Mouse (Mus musculus): ENCODE results near the gene Frmd4b. TPM values are rescaled to one million over a fixed set of nuclear protein-coding genes. Genes with fewer than 3 reads are reported as not detected.
"Not testable (repeated sequence)": the region's sequence is repeated elsewhere in the genome, so short reads cannot be mapped to it uniquely, and the experiment has no call there.

The Frmd4b gene
- total RNA-seq, 1 experiment = 2.1 TPM

DNA sequence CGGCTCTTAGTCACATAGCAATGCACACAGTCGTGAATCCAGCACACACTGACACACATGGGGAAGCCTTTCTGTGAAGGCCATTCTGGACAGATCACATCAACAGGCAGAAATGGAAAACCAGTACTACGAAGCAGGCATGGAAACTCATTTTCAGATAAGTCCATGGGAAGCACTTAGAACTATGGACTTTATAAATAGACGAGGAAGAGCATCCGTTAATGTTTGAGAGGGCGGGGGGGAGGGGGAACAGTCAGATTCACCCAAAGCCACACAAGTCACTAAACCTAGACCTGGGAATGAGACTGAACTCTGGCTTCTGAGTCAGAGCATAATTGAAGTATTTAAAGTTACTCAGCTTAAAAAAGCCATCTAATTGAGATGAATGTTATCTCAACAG is 186.8 kb downstream of the Frmd4b start:
- Histone ChIP-seq H3K9me3 (ENCODE audit: control insufficient read depth, insufficient read depth, low read depth, low read length) (no peaks in the 10 kb centered on the region), H3K27ac (ENCODE audit: insufficient read depth, low read depth, low read length, poor library complexity, severe bottlenecking) (no peak overlapping the region), H3K9ac (ENCODE audit: insufficient read depth, low read depth, low read length, poor library complexity, severe bottlenecking) (no peak overlapping the region), H3K4me1 (ENCODE audit: control insufficient read depth in 2 of 2, insufficient read depth in 2 of 2, low read length in 2 of 2, poor library complexity in 1 of 2) (no peaks in the 10 kb centered on the region), H3K36me3 (ENCODE audit: control insufficient read depth, insufficient read depth, low read length, poor library complexity, severe bottlenecking) (no peaks in the 10 kb centered on the region), H3K4me3 (ENCODE audit: insufficient read depth in 1 of 2, low read depth in 1 of 2, low read length in 2 of 2, poor library complexity in 1 of 2, severe bottlenecking in 1 of 2) (no peak overlapping the region)
- DNase-seq (ENCODE audit: low read depth, low spot score) = no peak
- no peak for TF ChIP-seq HCFC1 (IDR thresholded peaks at IDR 0.05; ENCODE audit: borderline replicate concordance, insufficient read depth, low read length)
- no peak for TF ChIP-seq CHD2 (IDR thresholded peaks at IDR 0.05; ENCODE audit: low read depth, low read length)
- TF ChIP-seq ZNF384 (IDR thresholded peaks at IDR 0.05; ENCODE audit: low read depth, low read length) = no peak
- TF ChIP-seq MAFK (IDR thresholded peaks at IDR 0.05; ENCODE audit: insufficient read depth, low read depth, low read length) = no peak
- TF ChIP-seq ZC3H11A (IDR thresholded peaks at IDR 0.05; ENCODE audit: borderline replicate concordance, low read depth, low read length) = no peak
- in situ Hi-C loops (cut with MboI; ENCODE audit: low sequenced_read_pairs in 2 of 2, unreplicated experiment in 2 of 2) = loop anchor here in 1 of 2 experiments (25.0 kb wide), 1 partner anchor 307 kb away; no protein-coding TSS in a partner anchor

DNA sequence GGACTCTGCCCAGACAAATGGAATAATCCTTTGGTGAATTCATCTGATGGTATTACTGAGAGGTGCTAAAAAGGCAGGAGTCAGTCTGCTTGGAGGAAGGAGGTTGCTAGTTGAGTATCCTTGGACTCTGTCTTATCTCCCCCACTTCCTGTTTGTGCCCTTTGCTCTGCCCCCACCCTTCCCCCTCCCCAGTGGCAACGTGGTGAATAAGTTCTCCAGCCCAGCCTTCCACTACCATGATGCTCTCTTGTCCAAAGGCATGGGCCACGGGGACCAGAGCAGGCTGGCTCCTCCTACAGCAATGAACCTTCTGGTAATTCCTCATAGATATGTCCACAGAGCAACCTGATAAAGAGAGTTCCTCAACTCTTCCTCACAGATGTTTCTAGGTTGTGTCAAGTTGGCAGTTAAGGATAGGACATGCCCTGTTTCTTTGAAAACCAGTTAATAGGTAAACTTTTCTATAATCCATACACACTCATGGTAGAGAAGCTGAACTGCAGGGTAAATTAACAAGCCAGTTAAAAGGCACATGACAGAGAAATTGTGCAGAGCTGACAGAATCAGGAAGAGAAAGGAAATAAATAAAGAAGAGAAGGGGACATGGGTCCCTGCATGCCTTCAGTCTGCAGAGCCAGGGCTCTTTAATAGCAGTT is 187.5 kb downstream of the Frmd4b start:
- in situ Hi-C loops (cut with MboI; ENCODE audit: low sequenced_read_pairs in 2 of 2, unreplicated experiment in 2 of 2) = loop anchor here in 1 of 2 experiments (25.0 kb wide), 1 partner anchor 307 kb away; no protein-coding TSS in a partner anchor
- no peak for TF ChIP-seq HCFC1 (IDR thresholded peaks at IDR 0.05; ENCODE audit: borderline replicate concordance, insufficient read depth, low read length)
- TF ChIP-seq CHD2 (IDR thresholded peaks at IDR 0.05; ENCODE audit: low read depth, low read length) = no peak
- no peak for TF ChIP-seq MAFK (IDR thresholded peaks at IDR 0.05; ENCODE audit: insufficient read depth, low read depth, low read length)
- no peak for TF ChIP-seq ZC3H11A (IDR thresholded peaks at IDR 0.05; ENCODE audit: borderline replicate concordance, low read depth, low read length)
- TF ChIP-seq ZNF384 (IDR thresholded peaks at IDR 0.05; ENCODE audit: low read depth, low read length) = no peak

DNA sequence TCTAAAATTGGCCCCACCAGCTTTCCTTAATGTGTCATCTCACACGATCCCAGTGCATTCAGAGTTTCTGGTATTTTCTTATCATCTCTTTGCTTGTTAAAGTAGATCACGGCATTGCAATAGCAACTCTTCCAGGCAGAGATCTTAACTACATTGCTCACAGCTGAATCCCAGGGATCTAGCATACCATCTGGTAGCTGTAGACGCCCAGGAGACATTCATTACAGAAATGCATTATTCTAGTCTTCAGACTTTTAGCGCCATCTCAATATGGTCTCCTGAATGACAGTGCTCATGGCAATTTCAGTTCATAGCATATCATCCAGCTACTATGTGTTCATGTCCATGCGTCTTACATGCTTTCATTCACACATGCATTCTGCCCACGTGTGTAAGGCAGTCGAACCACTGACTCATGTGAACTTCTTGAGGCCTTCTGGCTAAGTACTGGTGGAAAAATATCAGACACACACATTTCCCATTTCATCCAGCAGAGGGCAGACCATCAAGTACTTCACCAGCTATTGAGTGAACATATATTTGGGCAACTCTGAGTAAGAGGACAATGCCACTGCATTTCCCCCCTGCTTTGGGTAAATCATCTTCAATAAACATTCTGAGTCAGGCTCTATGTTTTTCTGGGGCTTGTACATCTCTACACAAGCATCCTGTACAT is 197.4 kb downstream of the Frmd4b start:
- peak; percentile 73 for DNase-seq (ENCODE audit: low read depth, low spot score)
- TF ChIP-seq ZC3H11A (IDR thresholded peaks at IDR 0.05; ENCODE audit: borderline replicate concordance, low read depth, low read length) (peak; percentile 48; the same call in 1 of the 2 replicates), MAFK (IDR thresholded peaks at IDR 0.05; ENCODE audit: insufficient read depth, low read depth, low read length) (no peak)
- in situ Hi-C loops (cut with MboI; ENCODE audit: low sequenced_read_pairs in 2 of 2, unreplicated experiment in 2 of 2) = loop anchor here (5.0 to 25.0 kb wide), 3 partner anchors 158 to 317 kb away; partner anchors contain the start of gene Lmod3 (in 2 of the 2)

More for the DNA sequence above, 187.5 kb downstream of the Frmd4b start:
- Histone ChIP-seq H3K9me3 (ENCODE audit: control insufficient read depth, insufficient read depth, low read depth, low read length) (no peaks in the 10 kb centered on the region), H3K4me3 (ENCODE audit: insufficient read depth in 1 of 2, low read depth in 1 of 2, low read length in 2 of 2, poor library complexity in 1 of 2, severe bottlenecking in 1 of 2) (no peak overlapping the region), H3K36me3 (ENCODE audit: control insufficient read depth, insufficient read depth, low read length, poor library complexity, severe bottlenecking) (no peaks in the 10 kb centered on the region), H3K9ac (ENCODE audit: insufficient read depth, low read depth, low read length, poor library complexity, severe bottlenecking) (no peak overlapping the region), H3K4me1 (ENCODE audit: control insufficient read depth in 2 of 2, insufficient read depth in 2 of 2, low read length in 2 of 2, poor library complexity in 1 of 2) (no peaks in the 10 kb centered on the region), H3K27ac (ENCODE audit: insufficient read depth, low read depth, low read length, poor library complexity, severe bottlenecking) (no peak overlapping the region)
- DNase-seq (ENCODE audit: low read depth, low spot score) = no peak

DNA sequence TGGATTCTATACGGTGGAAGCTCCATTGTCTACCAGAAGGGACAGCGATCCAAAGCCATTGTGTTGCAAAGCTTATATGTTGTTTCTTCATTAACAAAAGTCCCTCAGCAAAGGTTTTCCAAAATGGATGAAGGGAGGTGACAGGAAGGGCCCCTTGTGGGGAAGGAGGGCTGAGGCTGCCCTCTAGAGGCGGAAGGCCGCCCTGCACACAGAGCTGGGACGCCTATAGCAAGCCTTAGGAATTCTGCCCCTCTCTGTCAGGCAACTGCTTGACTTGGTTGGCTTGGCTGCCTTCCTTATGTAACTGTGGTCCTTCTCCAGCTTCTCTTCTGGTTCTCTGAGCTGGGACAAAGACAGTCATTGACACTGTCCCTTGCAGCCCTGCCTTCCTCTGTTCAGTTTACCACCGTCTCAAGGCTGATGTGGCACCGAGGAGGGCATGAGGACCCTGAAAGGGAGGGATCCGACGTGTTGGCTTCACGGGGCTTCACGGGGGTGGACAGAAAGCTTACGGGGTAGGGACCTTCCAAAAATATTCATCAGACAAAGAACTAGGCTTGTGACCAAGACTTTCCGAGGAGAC is 200.3 kb downstream of the Frmd4b start:
- TF ChIP-seq ZNF384 (IDR thresholded peaks at IDR 0.05; ENCODE audit: low read depth, low read length) = no peak
- TF ChIP-seq ZC3H11A (IDR thresholded peaks at IDR 0.05; ENCODE audit: borderline replicate concordance, low read depth, low read length) = peak; percentile 79; the same call in 1 of the 2 replicates
- Histone ChIP-seq H3K4me3 (ENCODE audit: insufficient read depth in 1 of 2, low read depth in 1 of 2, low read length in 2 of 2, poor library complexity in 1 of 2, severe bottlenecking in 1 of 2) (no peak overlapping the region), H3K9ac (ENCODE audit: insufficient read depth, low read depth, low read length, poor library complexity, severe bottlenecking) (no peak overlapping the region), H3K36me3 (ENCODE audit: control insufficient read depth, insufficient read depth, low read length, poor library complexity, severe bottlenecking) (no peaks in the 10 kb centered on the region), H3K4me1 (ENCODE audit: control insufficient read depth in 2 of 2, insufficient read depth in 2 of 2, low read length in 2 of 2, poor library complexity in 1 of 2) (no peaks in the 10 kb centered on the region), H3K27ac (ENCODE audit: insufficient read depth, low read depth, low read length, poor library complexity, severe bottlenecking) (no peak overlapping the region), H3K9me3 (ENCODE audit: control insufficient read depth, insufficient read depth, low read depth, low read length) (no peaks in the 10 kb centered on the region)
- in situ Hi-C loops (cut with MboI; ENCODE audit: low sequenced_read_pairs in 2 of 2, unreplicated experiment in 2 of 2) = loop anchor here (5.0 to 25.0 kb wide), 3 partner anchors 155 to 320 kb away; partner anchors contain the start of gene Lmod3 (in 2 of the 2)
- DNase-seq (ENCODE audit: low read depth, low spot score) = peak; percentile 73

More for the DNA sequence above, 197.4 kb downstream of the Frmd4b start:
- Histone ChIP-seq H3K4me3 (ENCODE audit: insufficient read depth in 1 of 2, low read depth in 1 of 2, low read length in 2 of 2, poor library complexity in 1 of 2, severe bottlenecking in 1 of 2) (no peak overlapping the region), H3K36me3 (ENCODE audit: control insufficient read depth, insufficient read depth, low read length, poor library complexity, severe bottlenecking) (no peaks in the 10 kb centered on the region), H3K4me1 (ENCODE audit: control insufficient read depth in 2 of 2, insufficient read depth in 2 of 2, low read length in 2 of 2, poor library complexity in 1 of 2) (no peaks in the 10 kb centered on the region), H3K9ac (ENCODE audit: insufficient read depth, low read depth, low read length, poor library complexity, severe bottlenecking) (no peak overlapping the region), H3K27ac (ENCODE audit: insufficient read depth, low read depth, low read length, poor library complexity, severe bottlenecking) (no peak overlapping the region), H3K9me3 (ENCODE audit: control insufficient read depth, insufficient read depth, low read depth, low read length) (no peaks in the 10 kb centered on the region)

- H3K4me3 ChIP-seq (ENCODE audit: insufficient read depth in 1 of 2, low read depth in 1 of 2, low read length in 2 of 2, poor library complexity in 1 of 2, severe bottlenecking in 1 of 2); H3K27ac ChIP-seq (ENCODE audit: insufficient read depth, low read depth, low read length, poor library complexity, severe bottlenecking); H3K4me1 ChIP-seq (ENCODE audit: control insufficient read depth in 2 of 2, insufficient read depth in 2 of 2, low read length in 2 of 2, poor library complexity in 1 of 2); DNase-seq (ENCODE audit: low read depth, low spot score); H3K9ac ChIP-seq (ENCODE audit: insufficient read depth, low read depth, low read length, poor library complexity, severe bottlenecking); H3K36me3 ChIP-seq (ENCODE audit: control insufficient read depth, insufficient read depth, low read length, poor library complexity, severe bottlenecking); H3K9me3 ChIP-seq (ENCODE audit: control insufficient read depth, insufficient read depth, low read depth, low read length): not testable (repeated sequence)
- in situ Hi-C loops (cut with MboI; ENCODE audit: low sequenced_read_pairs in 2 of 2, unreplicated experiment in 2 of 2) = loop anchor here (5.0 to 25.0 kb wide), 3 partner anchors 153 to 322 kb away; partner anchors contain the start of gene Lmod3 (in 2 of the 2)
Measured at GRCm38 (mm10) chr6:97415578-97415977, 201.8 kb downstream of the Frmd4b start.
